Mouse (Mus musculus) hematopoietic stem cell, adult 5-6 weeks (primary cell): Measurements from ENCODE around the gene Tfap2d. TPM values are rescaled to one million over a fixed set of nuclear protein-coding genes. Genes with fewer than 3 reads are reported as not detected.

ENCODE experiments used
- ATAC-seq, 2 experiments: fragments of 125-278 bp in 1 of 2; replicated peaks in 1 of 2; 2 replicates each; pipeline ENCODE4 v1.8.0; 2016 to 2017; ENCODE audit warnings: inconsistent platforms in 2 of 2, mild to moderate bottlenecking in 2 of 2, moderate number of reproducible peaks in 2 of 2, low read depth in 1 of 2, moderate TSS enrichment in 1 of 2; ENCODE audit not compliant: low FRiP score in 2 of 2, poor library complexity in 2 of 2, severe bottlenecking in 2 of 2, insufficient read depth in 1 of 2, low TSS enrichment in 1 of 2
- total RNA-seq: library from RNA; stranded (forward); fragments of 172-1452, 232-1000 nt; gene quantifications from 2 replicates; pipeline ENCODE4 v1.2.3, GENCODE M21; 2017

The Tfap2d gene
- total RNA-seq, 1 experiment from 2014 or later = not detected

DNA sequence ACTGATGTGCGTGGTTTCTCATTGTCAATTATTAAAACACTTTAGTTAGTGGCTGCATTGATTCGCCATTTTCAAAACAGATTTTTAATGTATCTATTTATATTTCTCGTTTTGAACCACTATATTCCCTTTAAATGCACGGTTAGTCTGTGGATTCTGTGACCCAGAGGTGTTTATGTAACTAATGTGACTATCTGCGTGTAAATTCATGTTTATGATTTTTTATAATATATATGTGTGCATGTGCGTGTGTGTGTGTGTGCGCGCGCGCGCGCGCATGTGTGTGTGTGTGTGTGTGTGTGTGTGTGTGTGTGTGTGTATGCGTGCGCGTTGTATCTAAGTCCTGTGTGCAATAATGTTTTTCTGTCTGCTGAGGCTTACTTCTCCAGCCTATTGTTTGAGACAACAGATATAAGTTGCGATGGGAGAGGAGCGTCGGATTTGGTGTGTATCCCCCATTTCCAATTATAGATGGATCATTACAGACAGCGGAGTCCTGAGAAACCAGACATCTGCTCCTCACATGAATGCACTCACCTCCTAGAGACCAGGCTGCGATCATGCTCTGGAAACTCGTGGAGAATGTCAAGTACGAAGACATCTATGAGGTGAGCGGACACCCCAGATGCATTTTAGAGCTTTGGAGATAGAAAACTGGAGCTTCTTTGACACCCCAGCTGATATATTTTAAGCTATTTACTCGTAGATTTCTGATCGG, 106.0 kb downstream of the Tfap2d start, which contains the start of gene Tfap2b:
Tfap2b (plus strand) TSS at position 274 of the 718 bp plus-strand sequence.
- ATAC-seq = no peak

DNA sequence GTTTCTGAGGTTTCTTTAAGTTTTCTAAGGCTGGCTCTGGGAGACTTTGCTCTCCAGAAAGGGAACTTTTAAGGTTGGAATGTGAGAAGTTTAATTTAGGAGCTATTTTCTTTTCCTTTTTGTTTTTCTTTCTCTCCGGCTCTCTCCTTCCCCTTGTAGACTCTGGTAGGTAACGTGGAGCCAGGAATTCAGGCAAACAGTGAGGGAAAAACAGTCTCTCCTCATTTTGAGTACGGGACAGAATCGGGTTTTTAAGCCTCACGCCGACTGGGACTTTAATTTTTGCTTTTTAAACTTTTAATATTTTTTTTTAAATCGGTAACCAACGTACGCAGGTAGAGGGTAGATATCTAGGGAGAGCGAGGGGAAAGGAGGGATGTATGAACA, 106.5 kb downstream of the Tfap2d start:
- no peak for ATAC-seq

DNA sequence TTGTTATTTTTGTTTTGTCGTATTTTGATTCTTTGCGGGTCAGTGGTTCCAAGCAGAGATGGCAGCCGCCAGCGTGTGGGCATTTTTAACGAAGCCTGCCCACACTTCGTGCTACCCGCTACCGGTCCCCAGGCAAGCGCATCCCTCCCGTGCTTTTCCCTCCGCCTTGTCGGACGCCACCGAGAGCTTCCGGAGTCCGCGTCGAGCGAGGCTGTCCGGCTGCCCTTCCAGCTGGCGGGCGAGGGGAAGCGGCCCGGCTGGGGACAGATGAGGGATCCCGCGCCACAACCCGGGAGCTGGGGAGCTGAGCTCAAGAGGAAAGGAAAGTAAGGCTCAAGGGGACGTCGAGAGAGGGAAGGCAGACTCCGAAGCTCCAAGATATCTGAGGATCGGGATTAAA, 107.0 kb downstream of the Tfap2d start:
- no peak for ATAC-seq

DNA sequence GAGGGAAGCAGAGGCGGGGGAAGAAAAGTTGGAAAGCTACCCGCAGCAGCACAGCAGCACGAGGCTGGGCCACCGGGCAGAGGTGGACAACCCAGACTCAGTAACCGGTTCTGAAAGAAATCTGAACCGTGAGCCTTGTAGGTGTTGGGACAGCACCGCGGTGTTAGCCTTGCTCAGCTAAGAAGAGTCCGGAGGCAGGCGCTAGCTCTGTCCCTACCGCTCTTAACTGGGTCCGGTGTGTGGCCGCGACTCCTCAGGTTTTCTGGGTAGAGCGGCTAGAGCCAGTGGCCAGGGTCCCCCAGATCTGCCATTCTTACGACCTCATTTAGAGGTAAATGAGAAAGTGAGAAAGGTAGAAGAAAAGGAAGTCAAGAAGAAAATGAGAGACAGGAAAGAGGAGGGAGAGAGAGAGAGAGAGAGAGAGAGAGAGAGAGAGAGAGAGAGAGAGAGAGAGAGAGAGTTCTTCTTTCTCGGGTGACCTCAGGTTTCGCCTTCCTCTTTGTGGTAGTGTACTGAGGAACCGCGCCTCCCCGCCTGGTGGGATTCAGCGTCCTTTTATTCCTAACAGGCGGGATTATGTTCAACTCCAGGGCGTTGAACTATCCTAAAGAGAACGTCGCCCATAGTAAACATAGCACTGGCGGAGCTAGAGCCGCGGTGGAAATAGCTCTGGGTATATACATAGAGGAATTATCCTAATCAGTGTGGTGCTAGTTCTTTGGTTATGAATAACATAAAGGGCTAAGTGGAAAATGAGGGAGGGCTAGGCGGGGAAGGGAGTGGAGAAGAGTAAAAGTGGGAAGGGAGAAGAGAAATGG, 107.6 kb downstream of the Tfap2d start:
- peak in 1 of 2 experiments; percentile 33; a peak in 1 of 4 replicates for ATAC-seq

DNA sequence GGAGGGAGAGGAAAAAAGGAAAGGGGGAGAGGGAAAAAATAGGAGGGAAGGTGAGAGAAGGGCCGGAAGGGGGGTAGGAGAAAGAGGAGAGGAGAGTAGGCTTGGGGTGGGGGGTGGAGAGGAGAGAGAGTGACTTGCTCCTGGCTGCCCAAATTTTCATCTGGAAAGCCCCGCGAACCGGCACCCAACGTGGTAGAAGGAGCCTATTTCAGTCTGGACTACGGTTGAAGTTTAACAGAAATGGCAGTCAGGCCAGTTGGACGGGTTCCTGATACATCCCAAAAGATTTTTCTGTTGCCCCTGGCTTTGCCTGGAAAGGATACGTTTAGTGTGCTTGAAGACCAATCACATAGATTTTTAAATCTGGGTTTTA, 108.2 kb downstream of the Tfap2d start:
- ATAC-seq = no peak

DNA sequence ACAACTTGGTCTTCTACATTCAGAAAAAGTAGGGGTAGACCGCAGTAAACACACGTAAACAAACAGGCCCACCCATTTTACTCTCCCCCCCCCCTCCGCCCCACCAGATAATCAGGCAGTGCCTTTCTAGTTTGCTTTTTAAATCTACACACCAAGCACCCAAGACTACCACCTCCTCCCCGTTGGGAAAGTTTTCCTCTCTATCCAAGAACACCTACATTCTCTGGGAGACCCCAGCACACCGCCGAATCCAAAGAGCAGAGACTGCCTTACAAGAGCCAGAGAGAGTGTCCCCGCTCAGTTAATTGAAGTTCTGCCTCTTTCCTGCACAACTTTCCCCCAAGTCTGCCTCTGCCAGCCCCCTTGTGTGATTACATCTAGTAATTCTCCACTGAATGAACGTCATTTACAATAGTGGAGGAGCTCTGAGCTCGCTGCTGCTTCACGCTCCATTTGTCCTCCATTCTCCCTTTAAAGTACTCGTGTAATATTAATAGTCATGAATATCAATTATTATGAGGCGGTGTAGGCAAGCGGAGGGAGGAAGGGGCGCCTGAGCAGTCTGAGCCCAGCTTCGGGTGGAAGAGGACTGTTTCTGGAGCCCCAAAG, 108.8 kb downstream of the Tfap2d start:
- ATAC-seq = no peak

DNA sequence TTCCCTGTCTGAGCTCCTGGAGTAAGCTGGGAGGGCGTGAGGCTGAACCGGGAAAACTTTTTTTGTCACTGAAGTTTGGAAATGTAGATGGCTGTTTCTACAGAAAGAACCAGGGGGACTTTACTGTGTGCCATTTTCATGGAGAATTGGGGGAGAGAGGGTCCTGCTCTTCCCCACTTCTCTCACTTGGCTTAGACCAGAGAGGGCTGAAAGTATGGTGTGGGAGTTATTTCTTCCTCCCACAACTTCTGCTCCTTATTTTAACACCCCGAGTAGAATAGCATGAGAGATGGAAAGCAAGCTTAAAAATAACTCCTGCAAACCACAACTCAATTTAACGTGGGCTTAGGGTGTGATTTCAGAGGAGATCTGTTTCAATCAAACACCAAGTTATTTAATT, 109.9 kb downstream of the Tfap2d start:
- no peak for ATAC-seq

DNA sequence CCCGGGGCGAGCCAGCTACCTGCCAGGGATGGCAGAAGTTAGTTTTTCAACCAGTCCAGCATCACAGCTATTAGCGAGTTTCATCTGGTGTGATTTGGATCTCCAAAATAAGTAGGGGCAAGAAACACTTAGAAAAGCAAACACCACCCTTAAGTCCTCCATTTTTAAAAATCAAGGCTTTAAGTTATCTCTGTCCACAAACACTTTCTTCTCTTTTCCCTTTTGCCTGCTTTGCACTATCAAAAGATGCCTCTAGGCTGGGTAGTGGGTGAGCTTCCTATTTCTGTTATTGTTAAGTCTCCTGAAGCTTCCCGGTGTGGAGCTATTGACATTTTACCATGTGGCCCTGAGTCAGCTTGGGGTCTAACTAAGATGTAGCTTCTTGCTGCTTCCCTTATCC, 110.3 kb downstream of the Tfap2d start:
- ATAC-seq = no peak

DNA sequence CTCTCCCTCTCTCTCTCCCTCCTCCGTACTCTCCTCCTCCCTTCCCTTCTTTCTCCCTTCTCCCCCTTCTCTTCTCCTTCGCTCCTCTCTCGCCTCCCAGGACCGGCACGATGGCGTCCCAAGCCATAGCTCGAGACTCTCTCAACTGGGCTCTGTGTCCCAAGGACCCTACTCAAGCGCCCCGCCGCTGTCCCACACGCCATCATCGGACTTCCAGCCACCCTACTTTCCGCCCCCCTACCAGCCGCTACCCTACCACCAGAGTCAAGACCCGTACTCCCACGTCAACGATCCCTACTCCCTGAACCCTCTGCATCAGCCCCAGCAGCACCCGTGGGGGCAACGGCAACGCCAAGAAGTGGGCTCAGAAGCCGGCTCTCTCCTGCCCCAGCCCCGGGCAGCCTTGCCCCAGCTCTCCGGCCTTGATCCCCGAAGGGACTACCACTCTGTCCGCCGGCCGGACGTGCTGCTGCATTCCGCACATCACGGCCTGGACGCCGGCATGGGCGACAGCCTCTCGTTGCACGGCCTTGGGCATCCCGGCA, 111.1 kb downstream of the Tfap2d start:
- no peak for ATAC-seq

Other genes with a start within 250 kb of the Tfap2d start
- not detected in 2 replicates for gene Tfap2b, start 105.9 kb downstream of the Tfap2d start, total RNA-seq